Mouse (Mus musculus) hematopoietic stem cell, adult 5-6 weeks (primary cell): ENCODE results near the gene Cttnbp2nl. TPM values are rescaled to one million over a fixed set of nuclear protein-coding genes. Genes with fewer than 3 reads are reported as not detected.

Source experiments
- ATAC-seq, 2 experiments: fragments of 125-278 bp in 1 of 2; replicated peaks in 1 of 2; 2 replicates each; pipeline ENCODE4 v1.8.0; 2016 to 2017; ENCODE audit warnings: inconsistent platforms in 2 of 2, mild to moderate bottlenecking in 2 of 2, moderate number of reproducible peaks in 2 of 2, low read depth in 1 of 2, moderate TSS enrichment in 1 of 2; ENCODE audit not compliant: low FRiP score in 2 of 2, poor library complexity in 2 of 2, severe bottlenecking in 2 of 2, insufficient read depth in 1 of 2, low TSS enrichment in 1 of 2
- total RNA-seq: library from RNA; stranded (forward); fragments of 172-1452, 232-1000 nt; gene quantifications from 2 replicates; pipeline ENCODE4 v1.2.3, GENCODE M21; 2017

Cttnbp2nl gene
- 0.35 and 0.81 TPM in 2 replicates for total RNA-seq

- peak; percentile 93 to 94 for ATAC-seq
Measured at GRCm38 (mm10) chr3:105052937-105053697, at the start of gene Cttnbp2nl. Cttnbp2nl (minus strand) TSS chr3:105053146.

- no peak for ATAC-seq
Measured at GRCm38 (mm10) chr3:105100270-105100589, 47.3 kb upstream of the Cttnbp2nl start.

GRCm38 (mm10) chr3:105099526-105100269 lies 46.8 kb upstream of the Cttnbp2nl start:
- no peak for ATAC-seq

DNA sequence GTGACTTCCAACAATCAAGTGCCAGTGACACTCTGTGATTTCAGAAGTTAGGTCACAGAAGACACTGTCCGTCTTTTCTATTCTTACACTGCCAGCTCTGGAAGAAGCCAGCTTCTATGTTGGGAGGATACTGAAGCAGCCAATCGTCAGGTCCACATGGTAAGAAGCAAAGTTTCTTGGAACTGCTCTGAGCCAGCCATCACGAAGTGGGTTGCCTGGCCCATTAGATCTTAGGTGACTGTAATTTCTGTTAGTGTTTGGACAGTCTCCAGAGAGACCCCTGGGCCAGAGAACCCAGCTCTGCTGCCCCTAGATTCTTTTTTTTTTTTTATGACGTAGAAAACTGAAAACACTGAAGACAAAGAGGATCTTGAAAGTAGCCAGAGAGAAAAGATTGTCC lies 44.6 kb upstream of the Cttnbp2nl start:
- ATAC-seq, result no peak

GRCm38 (mm10) chr3:105095026-105095425 lies 42.1 kb upstream of the Cttnbp2nl start:
- ATAC-seq, result no peak

GRCm38 (mm10) chr3:105094448-105094847 lies 41.5 kb upstream of the Cttnbp2nl start:
- no peak for ATAC-seq

DNA sequence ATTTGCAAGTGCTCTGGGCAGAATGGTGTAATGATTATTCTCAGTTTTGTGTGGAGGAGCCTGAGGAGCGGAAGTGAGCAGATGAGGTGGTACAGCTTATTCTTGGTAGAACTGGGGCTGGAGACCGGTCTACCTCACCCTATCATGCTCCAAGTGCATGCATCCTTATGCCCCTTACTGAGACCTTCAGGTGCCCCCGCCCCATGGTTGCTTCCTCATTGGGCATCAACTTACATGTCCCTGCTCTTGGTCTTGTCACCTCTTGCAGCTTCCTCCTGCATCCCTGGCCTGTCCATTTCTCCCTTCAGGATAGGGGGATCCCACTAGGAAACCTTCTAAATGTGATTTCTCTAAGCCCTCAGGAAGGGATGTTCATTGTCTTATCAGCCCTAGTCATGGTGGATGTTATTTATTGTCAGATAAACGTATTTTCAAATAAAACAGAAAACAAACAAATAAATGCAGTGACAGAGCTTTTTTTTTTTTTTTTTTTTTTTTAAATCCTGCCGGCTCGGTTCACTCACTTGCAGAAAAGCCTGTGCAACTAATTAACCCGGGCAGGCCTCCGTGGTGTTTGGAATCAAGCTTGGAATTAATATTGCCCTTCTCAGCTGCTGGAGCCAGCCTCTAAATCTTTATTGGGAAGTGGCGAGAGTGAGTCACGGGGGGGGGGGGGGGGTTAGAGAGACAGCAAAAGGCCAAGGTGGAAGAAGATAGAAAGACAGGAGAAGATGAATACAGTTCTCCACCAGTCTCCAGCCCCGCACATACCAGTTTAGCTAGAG lies 40.0 kb upstream of the Cttnbp2nl start:
- no peak for ATAC-seq

DNA sequence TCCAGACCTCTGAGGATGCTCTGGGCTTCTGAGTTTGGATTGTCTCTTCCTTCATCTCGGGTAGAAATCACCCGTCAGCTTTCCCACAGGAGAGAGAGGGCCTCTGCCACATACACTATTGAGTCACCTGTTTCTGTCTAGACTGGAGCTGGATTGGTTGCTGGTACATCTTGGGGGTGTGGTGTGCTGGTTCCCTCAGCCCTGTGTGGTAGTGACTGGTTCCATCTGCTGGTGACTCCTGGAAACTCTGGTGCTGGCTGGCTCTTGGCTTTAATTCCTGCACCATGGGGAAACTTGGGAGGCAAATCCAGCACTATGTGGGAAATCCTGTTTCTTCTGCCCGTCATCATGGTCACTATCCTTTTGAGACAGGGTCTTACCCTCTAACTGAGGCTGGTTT lies 38.0 kb upstream of the Cttnbp2nl start:
- ATAC-seq, result peak; percentile 59 to 61; a peak in 2 of 4 replicates

GRCm38 (mm10) chr3:105090147-105090546 lies 37.2 kb upstream of the Cttnbp2nl start:
- no peak for ATAC-seq

- no peak for ATAC-seq
Measured at GRCm38 (mm10) chr3:105088638-105089037, 35.7 kb upstream of the Cttnbp2nl start.

- no peak for ATAC-seq
Measured at GRCm38 (mm10) chr3:105087344-105087743, 34.4 kb upstream of the Cttnbp2nl start.

GRCm38 (mm10) chr3:105078231-105078826 lies 25.4 kb upstream of the Cttnbp2nl start:
- peak; percentile 37 to 51; a peak in 2 of 4 replicates for ATAC-seq

GRCm38 (mm10) chr3:105075796-105076195 lies 22.9 kb upstream of the Cttnbp2nl start:
- ATAC-seq, result no peak

DNA sequence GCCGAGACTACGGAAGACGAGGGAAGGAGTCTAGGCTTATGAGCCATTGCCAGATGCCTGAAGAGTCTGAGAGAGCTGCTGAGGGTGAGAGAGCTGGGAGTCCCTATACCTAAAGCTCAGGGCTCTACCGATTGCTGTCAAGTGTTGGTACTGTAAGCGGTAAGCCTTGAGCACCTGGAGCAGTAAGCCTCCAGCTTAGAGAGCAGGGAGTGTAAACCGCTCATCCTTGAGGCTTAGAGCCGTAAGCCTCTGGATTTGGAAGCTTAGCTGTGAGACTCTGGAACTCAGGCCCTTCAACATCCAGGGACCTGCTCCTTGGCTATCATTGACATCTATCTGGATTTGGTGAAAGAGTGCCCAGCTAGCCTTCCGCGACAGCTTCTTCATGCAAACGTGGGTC lies 19.6 kb upstream of the Cttnbp2nl start:
- no peak for ATAC-seq

- ATAC-seq, result no peak
Measured at GRCm38 (mm10) chr3:105071251-105071650, 18.3 kb upstream of the Cttnbp2nl start.

GRCm38 (mm10) chr3:105070553-105070952 lies 17.6 kb upstream of the Cttnbp2nl start:
- no peak for ATAC-seq

GRCm38 (mm10) chr3:105066544-105066943 lies 13.6 kb upstream of the Cttnbp2nl start, which contains the start of gene 4930564D02Rik:
4930564D02Rik (plus strand) TSS chr3:105066844.
- ATAC-seq, result no peak
